Mouse (Mus musculus) testis, postnatal 14 days (tissue): Measurements from ENCODE around the gene Ipcef1.

Experiments used
- DNase-seq: peaks from one replicate; pipeline ENCODE4 v3.0.0; 2021; ENCODE audit warnings: low spot score

Gene Ipcef1

GRCm38 (mm10) chr10:6967588-6968242, 84.6 kb downstream of the Ipcef1 start:
- no peak for DNase-seq

DNA sequence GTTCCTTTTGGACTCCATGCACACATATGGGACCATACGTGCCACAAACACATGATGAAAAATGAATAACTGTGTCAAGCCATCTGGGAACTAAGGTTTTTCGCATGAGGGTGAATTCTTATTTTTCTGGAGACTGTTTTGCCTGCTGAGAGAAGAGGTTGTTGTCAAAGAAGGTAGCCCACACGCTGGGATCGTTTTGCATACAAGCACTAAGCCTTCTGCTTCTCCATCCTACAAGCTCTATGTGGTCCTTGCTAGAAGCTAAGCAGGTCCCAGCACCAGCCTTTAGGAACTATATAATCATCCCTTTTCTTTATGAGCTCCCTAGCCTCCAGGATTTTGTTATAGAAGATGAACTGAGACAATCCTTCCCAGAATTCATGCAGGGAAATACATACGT, 93.5 kb downstream of the Ipcef1 start:
- no peak for DNase-seq

GRCm38 (mm10) chr10:6956357-6956756, 95.9 kb downstream of the Ipcef1 start:
- no peak for DNase-seq

- DNase-seq, result no peak
These were observed 97.7 kb downstream of the Ipcef1 start for GRCm38 (mm10) chr10:6954533-6954932.

- no peak for DNase-seq
These were observed 99.2 kb downstream of the Ipcef1 start for GRCm38 (mm10) chr10:6953115-6953514.

DNA sequence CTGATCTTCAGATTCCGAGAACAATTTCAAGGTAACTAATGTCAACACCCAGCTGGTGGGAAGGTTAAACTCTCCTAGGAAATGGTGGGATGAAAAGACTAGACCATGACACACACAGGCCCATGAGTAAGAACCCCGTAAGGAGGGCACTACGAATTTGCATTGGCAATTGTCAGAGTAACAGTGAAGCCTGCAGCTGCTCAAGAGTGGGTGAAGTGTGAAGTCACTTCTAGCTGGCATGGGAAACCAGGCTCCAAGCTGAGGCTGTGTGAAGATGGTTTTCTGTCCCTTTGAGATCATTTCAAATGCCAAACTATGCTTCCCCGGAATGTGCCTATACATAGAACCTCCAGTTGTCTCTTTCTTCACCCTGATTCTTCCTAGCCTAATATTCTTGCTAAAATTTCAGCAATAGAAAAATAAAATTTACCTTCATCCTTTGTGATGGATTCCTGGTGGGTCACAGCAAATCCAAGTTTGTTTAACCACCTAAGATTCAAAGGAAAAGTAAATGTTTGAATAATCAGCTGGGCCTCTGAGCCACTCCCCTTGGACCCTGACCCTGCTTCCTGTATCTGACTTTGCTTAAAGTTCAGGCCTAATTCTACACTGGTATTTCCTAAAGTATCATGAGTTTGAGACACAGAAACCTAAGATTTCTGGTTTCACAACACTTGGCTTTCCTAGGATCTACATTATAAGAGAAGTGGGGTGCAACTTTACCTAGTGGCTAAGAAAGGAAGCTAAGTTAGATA, 115.4 kb downstream of the Ipcef1 start:
- no peak for DNase-seq

- no peak for DNase-seq
These were observed 117.5 kb downstream of the Ipcef1 start for GRCm38 (mm10) chr10:6934776-6935175.

DNA sequence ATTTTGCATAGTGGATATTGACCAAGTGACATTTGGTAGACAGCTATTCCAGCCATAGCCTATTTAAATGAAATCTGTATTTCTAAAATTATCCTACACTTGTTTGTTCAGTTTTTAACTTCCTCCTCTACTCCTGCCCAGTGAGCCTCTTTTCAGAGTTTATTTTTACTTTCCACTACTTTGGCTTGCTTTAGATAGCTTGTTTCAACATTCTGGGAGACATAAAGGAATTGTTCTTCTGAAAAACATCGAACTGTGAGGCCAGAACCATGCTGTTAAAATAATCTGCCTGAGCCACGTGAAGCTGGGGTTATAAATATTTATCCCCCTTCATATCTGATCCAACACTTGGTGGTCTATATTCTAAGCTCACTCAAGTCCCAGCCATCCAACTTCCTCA, 121.4 kb downstream of the Ipcef1 start:
- DNase-seq, result no peak

- no peak for DNase-seq
These were observed 121.9 kb downstream of the Ipcef1 start for GRCm38 (mm10) chr10:6930398-6930797.

GRCm38 (mm10) chr10:6928905-6929304, 123.4 kb downstream of the Ipcef1 start:
- DNase-seq, result no peak

- DNase-seq, result no peak
These were observed 124.6 kb downstream of the Ipcef1 start for GRCm38 (mm10) chr10:6927600-6928223.

DNA sequence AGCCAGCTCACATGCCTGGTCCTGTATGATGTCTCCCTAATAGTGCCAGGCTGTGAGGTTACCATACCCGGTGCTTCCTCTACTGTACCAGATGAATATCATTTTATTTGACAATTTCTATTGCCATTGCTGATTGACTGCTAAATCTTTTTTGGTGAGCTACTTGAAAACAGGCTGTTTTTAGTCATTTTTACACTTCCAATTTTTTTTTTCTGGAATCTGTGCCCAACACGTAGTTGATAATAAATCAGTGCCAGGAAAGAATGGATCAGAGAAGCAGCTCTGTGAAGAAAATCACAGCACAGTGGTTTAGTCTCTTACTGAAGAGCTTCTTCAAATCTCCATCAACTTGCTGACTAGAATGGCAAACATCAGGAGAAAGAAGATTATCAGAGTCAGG, 125.6 kb downstream of the Ipcef1 start:
- no peak for DNase-seq

GRCm38 (mm10) chr10:6916545-6917257, 135.6 kb downstream of the Ipcef1 start:
- no peak for DNase-seq

DNA sequence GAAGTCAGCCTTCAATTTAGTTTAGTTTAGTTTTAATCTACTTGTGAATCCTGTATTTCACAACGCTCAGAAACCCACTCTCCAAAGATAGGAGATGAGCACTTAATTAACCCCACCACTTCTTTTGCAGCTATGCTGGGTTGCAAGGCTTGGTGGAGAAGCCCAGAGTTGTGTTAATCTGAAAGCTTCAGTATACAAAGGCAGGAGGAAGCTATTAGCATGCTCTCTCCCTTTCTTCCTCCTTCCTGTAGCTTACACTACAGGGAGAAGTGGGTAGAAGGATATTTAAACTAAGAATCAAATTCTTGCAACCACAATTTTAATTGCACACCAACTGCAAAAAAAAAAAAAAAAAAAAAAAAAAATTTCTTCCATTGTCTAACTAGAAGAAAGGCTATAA, 136.3 kb downstream of the Ipcef1 start:
- DNase-seq, result no peak

DNA sequence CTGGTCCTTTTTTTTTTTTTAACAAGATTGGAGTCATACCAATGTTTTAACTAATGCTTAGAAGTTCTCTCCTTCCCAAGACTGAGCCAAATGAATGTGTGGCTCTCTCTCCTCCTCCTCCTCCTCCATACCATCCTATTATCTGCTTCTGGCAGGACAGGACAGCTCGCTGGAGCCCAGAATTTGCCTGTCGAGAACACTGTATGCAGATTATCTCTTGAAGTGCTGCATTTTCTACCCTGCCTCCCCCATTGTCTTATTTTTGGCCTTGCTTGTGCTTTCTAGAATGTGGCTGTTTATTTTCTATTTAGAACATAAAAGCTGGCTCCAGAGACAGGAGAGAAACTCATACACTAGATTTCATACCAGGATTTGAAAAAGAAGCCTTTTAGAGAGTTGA, 142.5 kb downstream of the Ipcef1 start:
- DNase-seq, result no peak

- no peak for DNase-seq
These were observed 150.4 kb downstream of the Ipcef1 start for GRCm38 (mm10) chr10:6901819-6902393.

DNA sequence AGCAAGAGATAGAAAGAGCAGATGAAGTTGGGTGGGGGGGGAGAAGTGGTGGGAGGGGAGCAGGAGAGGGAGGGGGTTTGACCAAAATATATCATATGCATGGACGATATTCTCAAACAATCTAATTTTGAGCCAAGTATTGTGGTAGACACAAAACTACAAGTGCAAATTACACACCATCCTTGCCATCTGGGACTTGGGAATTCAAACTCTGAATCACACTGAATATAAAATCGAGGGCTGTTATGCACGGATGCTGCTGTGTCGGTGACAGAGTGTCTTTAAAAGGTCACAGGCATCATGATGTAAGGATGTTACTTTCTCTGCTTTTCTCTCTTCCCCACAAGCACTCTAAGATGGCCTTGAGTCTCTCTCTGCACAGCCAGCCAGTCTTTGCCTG, 152.2 kb downstream of the Ipcef1 start:
- no peak for DNase-seq

GRCm38 (mm10) chr10:6896659-6897303, 155.5 kb downstream of the Ipcef1 start:
- DNase-seq, result no peak

- no peak for DNase-seq
These were observed 156.5 kb downstream of the Ipcef1 start for GRCm38 (mm10) chr10:6895796-6896195.

GRCm38 (mm10) chr10:6890348-6891009, 161.8 kb downstream of the Ipcef1 start:
- DNase-seq, result no peak

DNA sequence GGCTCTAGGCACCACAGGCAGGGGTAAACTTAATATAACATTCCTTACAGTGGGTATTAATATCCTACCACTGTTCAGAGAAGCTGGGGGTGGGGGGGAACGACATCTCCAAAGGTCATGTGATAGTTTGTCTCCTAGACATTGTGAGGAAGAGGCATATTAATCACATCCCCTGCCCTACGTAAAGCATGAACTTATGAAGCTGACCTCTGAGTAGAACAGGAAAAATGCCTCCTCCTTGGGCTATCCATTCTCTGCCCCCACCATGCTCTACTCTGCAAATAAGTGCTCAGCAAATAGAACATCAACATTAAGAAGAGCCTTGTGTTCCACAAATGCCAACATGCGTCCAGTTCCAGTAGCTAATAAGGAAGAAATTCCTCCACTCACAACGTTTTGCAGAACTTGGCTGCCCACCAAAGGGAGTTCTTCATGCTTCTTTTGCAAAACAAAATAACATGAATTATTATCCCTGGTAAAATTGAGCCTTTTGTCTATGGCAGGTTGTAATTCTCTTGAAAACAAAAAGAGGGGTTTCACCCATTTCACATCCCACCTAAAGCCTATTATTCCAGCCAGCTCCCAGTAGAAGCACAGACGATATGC, 162.5 kb downstream of the Ipcef1 start:
- no peak for DNase-seq
